ENCODE assay signal across 10 mouse cellular contexts in the genomic region with DNA sequence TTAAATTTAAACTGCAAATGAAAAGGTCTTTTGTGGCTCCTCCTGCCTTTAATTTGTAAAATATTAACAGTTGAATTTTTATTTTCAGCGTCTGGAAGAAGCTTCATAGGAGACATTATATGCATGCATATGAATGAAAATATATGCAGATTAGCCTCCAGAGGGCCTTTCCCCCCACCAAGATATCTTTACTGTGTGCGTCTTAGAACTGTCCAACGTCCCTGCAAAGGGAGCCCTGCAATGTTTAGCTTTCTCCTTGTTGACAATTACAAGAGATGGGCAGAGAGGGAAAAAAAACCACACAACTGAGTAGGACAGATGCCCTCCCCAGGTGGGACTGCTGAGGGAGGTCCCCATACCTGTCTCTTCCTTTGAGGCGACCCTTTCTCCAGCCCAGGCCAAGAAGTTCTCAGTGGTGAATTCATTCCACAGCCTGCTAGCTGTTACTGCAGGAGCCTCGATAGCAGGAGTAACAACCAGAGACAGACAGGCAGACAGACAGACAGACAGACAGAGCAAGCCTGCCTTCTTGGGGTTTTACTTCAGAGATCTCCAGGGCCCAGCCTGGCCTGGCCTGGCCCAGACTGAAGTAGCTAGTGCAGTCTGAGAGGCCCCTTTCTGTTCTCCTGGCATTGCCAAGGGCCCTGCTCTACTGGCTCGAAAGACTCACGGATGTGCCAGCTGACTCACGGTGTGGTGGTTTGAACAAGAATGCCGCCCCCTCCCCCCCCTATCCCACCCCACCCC. TPM values are rescaled to one million over a fixed set of nuclear protein-coding genes. Genes with fewer than 3 reads are reported as not detected.
A peak's percentile ranks its signal among the peaks of the same experiment; 100 is the strongest.
DNase-seq lines count a peak whose midpoint lies in the region; ATAC-seq lines count a peak whose summit lies in the region.
"Had no signal": no experiment of that assay in that cellular context is flagged by ENCODE, and none has a peak within 500 bp of the region (broad histone marks: within the 10 kb centered on the region; RNA-seq: fewer than 3 reads in every experiment).

No protein-coding gene starts in this region.

- peaks cover 23% of the 10 kb centered on the region for H3K36me3 ChIP-seq in forebrain, embryonic 10.5 days (replicated peaks)
- H3K36me3 ChIP-seq in forebrain, embryonic 12.5 days (replicated peaks): 0 out of 2 replicates have a peak, but pooled peaks cover 6% of the 10 kb centered on the region
- no peaks in the 10 kb centered on the region for H3K36me3 ChIP-seq in midbrain, embryonic 13.5 days
- H3K36me3 ChIP-seq in midbrain, embryonic 15.5 days (replicated peaks): no peaks in the 10 kb centered on the region
- peaks cover 9% of the 10 kb centered on the region for H3K36me3 ChIP-seq in limb, embryonic 12.5 days

- 79% methylated on average over 8 of the region's 9 CpGs for WGBS in forebrain, embryonic 10.5 days
- whole genome bisulfite sequencing in forebrain, embryonic 12.5 days: 71% methylated on average over 9 of the region's 9 CpGs
- WGBS in midbrain, embryonic 13.5 days: 47% methylated on average over 9 of the region's 9 CpGs
- WGBS in midbrain, embryonic 15.5 days: 47% methylated on average over 9 of the region's 9 CpGs
- 67% methylated on average over 9 of the region's 9 CpGs for WGBS in limb, embryonic 12.5 days

- H3K4me1 ChIP-seq in forebrain, embryonic 10.5 days: peaks cover 28% of the 10 kb centered on the region
- H3K4me1 ChIP-seq in forebrain, embryonic 12.5 days: peaks cover 20% of the 10 kb centered on the region
- H3K4me1 ChIP-seq in midbrain, embryonic 13.5 days (replicated peaks): peaks cover 22% of the 10 kb centered on the region
- H3K4me1 ChIP-seq in midbrain, embryonic 15.5 days: peaks cover 21% of the 10 kb centered on the region
- H3K4me1 ChIP-seq in limb, embryonic 12.5 days (replicated peaks): peaks cover 24% of the 10 kb centered on the region

- no peak overlapping the region for H3K4me3 ChIP-seq in forebrain, embryonic 10.5 days
- no peak overlapping the region for H3K4me3 ChIP-seq in forebrain, embryonic 12.5 days (replicated peaks)
- no peak overlapping the region for H3K4me3 ChIP-seq in midbrain, embryonic 13.5 days (replicated peaks)
- no peak overlapping the region for H3K4me3 ChIP-seq in midbrain, embryonic 15.5 days
- no peak overlapping the region for H3K4me3 ChIP-seq in limb, embryonic 12.5 days (replicated peaks)

- H3K27me3 ChIP-seq in forebrain, embryonic 10.5 days (ENCODE audit: poor library complexity, severe bottlenecking): no peaks in the 10 kb centered on the region
- peaks cover 3% of the 10 kb centered on the region; the same call in 1 of the 2 replicates for H3K27me3 ChIP-seq in forebrain, embryonic 12.5 days
- H3K27me3 ChIP-seq in midbrain, embryonic 13.5 days: no peaks in the 10 kb centered on the region
- no peaks in the 10 kb centered on the region for H3K27me3 ChIP-seq in midbrain, embryonic 15.5 days (replicated peaks)
- H3K27me3 ChIP-seq in limb, embryonic 12.5 days: no peaks in the 10 kb centered on the region

- H3K9ac ChIP-seq in forebrain, embryonic 12.5 days: no peak overlapping the region
- peak overlapping the region; percentile 20; the same call in 1 of the 2 replicates for H3K9ac ChIP-seq in midbrain, embryonic 13.5 days (replicated peaks)
- no peak overlapping the region for H3K9ac ChIP-seq in midbrain, embryonic 15.5 days
- H3K9ac ChIP-seq in limb, embryonic 12.5 days (replicated peaks): no peak overlapping the region

- peaks cover 15% of the 10 kb centered on the region; the same call in 1 of the 2 replicates for H3K9me3 ChIP-seq in forebrain, embryonic 10.5 days
- H3K9me3 ChIP-seq in forebrain, embryonic 12.5 days: 0 out of 2 replicates have a peak, but pooled peaks cover 6% of the 10 kb centered on the region
- H3K9me3 ChIP-seq in midbrain, embryonic 13.5 days: no peaks in the 10 kb centered on the region
- no peaks in the 10 kb centered on the region for H3K9me3 ChIP-seq in midbrain, embryonic 15.5 days
- 0 out of 2 replicates have a peak, but pooled peaks cover 14% of the 10 kb centered on the region for H3K9me3 ChIP-seq in limb, embryonic 12.5 days

- ATAC-seq in forebrain, embryonic 12.5 days (ENCODE audit: low FRiP score): no peak
- ATAC-seq in midbrain, embryonic 13.5 days: no peak
- ATAC-seq in midbrain, embryonic 15.5 days (replicated peaks): no peak
- no peak for ATAC-seq in limb, embryonic 12.5 days (ENCODE audit: insufficient number of reproducible peaks, insufficient read depth, low FRiP score, low TSS enrichment, low read depth)

- H3K4me2 ChIP-seq in forebrain, embryonic 12.5 days: no peak overlapping the region
- H3K4me2 ChIP-seq in midbrain, embryonic 13.5 days (replicated peaks): no peak overlapping the region
- H3K4me2 ChIP-seq in midbrain, embryonic 15.5 days: no peak overlapping the region
- no peak overlapping the region for H3K4me2 ChIP-seq in limb, embryonic 12.5 days

- H3K27ac ChIP-seq in forebrain, embryonic 10.5 days: peak overlapping the region; percentile 30; the same call in 1 of the 2 replicates
- no peak overlapping the region for H3K27ac ChIP-seq in forebrain, embryonic 12.5 days
- H3K27ac ChIP-seq in midbrain, embryonic 13.5 days: no peak overlapping the region
- no peak overlapping the region for H3K27ac ChIP-seq in midbrain, embryonic 15.5 days
- peak overlapping the region; percentile 51; the same call in 1 of the 2 replicates for H3K27ac ChIP-seq in limb, embryonic 12.5 days

- DNase-seq in forebrain, embryonic 10.5 days (ENCODE audit: extremely low spot score, low spot score): no peak
- no peak for DNase-seq in c-Kit-positive CD71-positive TER-119-positive erythroid progenitor cells, embryonic 14.5 days (ENCODE audit: low spot score)
- no peak for DNase-seq in layer of hippocampus, postnatal 14 days (ENCODE audit: low spot score in 2 of 2)
- no peak for DNase-seq in retina, embryonic 14.5 days (ENCODE audit: low spot score)
- DNase-seq: cerebellum, adult 9-11 months had no signal

RNA-seq across cellular contexts. Expression of gene Gm42791, which starts 1.2 kb away (rescaled TPM):
- polyA plus RNA-seq in forebrain, embryonic 10.5 days (2016; fragmentation: Nextera tagmentation; extraction: Ambion mirVana): 1.2 and 2.5 TPM in 2 replicates
- polyA plus RNA-seq in forebrain, embryonic 12.5 days (2016; fragmentation: Nextera tagmentation; extraction: Ambion mirVana): 4.3 and 4.9 TPM in 2 replicates
- polyA plus RNA-seq in midbrain, embryonic 13.5 days (2015; fragmentation: Nextera tagmentation; extraction: Ambion mirVana): 2.0 and 3.6 TPM in 2 replicates
- polyA plus RNA-seq in midbrain, embryonic 15.5 days (2015; fragmentation: Nextera tagmentation; extraction: Ambion mirVana): 6.5 and 8.6 TPM in 2 replicates
- polyA plus RNA-seq in limb, embryonic 12.5 days (2016; fragmentation: Nextera tagmentation; extraction: Ambion mirVana): 0.99 and 2.6 TPM in 2 replicates
- 10 to 100 TPM; 15.2 to 18.0 TPM for total RNA-seq in layer of hippocampus, postnatal 14 days (2021)
- polyA plus RNA-seq: neural tube, embryonic 14.5 days had no signal

Comparison
In these comparisons a context has a peak if more than half of its experiments do, and no peak if none do; other contexts are left out.
1. H3K27ac ChIP-seq: peak in forebrain, embryonic 10.5 days (single experiment) and limb, embryonic 12.5 days (single experiment); none in forebrain, embryonic 12.5 days (single experiment), midbrain, embryonic 13.5 days (single experiment) and midbrain, embryonic 15.5 days (single experiment).